8 mouse cellular contexts compared by ENCODE assay signal in genomic region chr15:102072963-102073558, GRCm38 (mm10). TPM values are rescaled to one million over a fixed set of nuclear protein-coding genes. Genes with fewer than 3 reads are reported as not detected.
DNase-seq lines count a peak whose midpoint lies in the region; ATAC-seq and TF ChIP-seq lines count a peak whose summit lies in the region.

No protein-coding gene starts in this region.

- POLR2A ChIA-PET in Patski (lab: Charles Lee): no interaction called here

- in situ Hi-C loops in Patski (cut with MboI; ENCODE audit: low pct_unique_long_range_greater_than_20kb): loop anchor here (5.0 kb wide), 2 partner anchors 301 to 741 kb away; no protein-coding TSS in a partner anchor

- peak; percentile 1; the same call in 1 of the 2 replicates for ATAC-seq in heart, embryonic 16.5 days (replicated peaks; ENCODE audit: extremely low read depth, insufficient read depth, low FRiP score)
- peak; percentile 13 for ATAC-seq in Patski

- no peak for TF ChIP-seq CTCF in Patski (IDR thresholded peaks at IDR 0.05)

- CTCF ChIA-PET in Patski (lab: Charles Lee): interaction anchor here (0.9 kb wide), 1 partner anchor 48 kb away, joined by 3 read pairs; no protein-coding TSS in a partner anchor

- peaks cover 13% of the 10 kb centered on the region for H3K4me1 ChIP-seq in heart, embryonic 16.5 days (ENCODE audit: control insufficient read depth, insufficient read depth, low read length)
- peaks cover 24% of the 10 kb centered on the region for H3K4me1 ChIP-seq in hindbrain, embryonic 10.5 days (replicated peaks)
- H3K4me1 ChIP-seq in midbrain, embryonic 10.5 days: peaks cover 34% of the 10 kb centered on the region

- DNase-seq in heart, adult 9 months (ENCODE audit: low spot score in 2 of 2): no peak
- DNase-seq in Patski (ENCODE audit: low read depth, low spot score): no peak
- DNase-seq in hindbrain, embryonic 10.5 days (ENCODE audit: low spot score): no peak
- no peak for DNase-seq in midbrain, embryonic 10.5 days (ENCODE audit: low spot score)
- no peak for DNase-seq in yolk sac, embryonic 10.5 days (ENCODE audit: low spot score)
- DNase-seq in gastrocnemius, adult 18-20 months (ENCODE audit: low spot score): no peak
- no peak for DNase-seq in kidney, adult 11 months

- no peaks in the 10 kb centered on the region for H3K36me3 ChIP-seq in heart, embryonic 16.5 days (ENCODE audit: control insufficient read depth, insufficient read depth)
- peaks cover 6% of the 10 kb centered on the region; the same call in 1 of the 2 replicates for H3K36me3 ChIP-seq in hindbrain, embryonic 10.5 days
- H3K36me3 ChIP-seq in midbrain, embryonic 10.5 days: peaks cover 10% of the 10 kb centered on the region

- peak overlapping the region; percentile 63 for H3K9ac ChIP-seq in heart, embryonic 16.5 days (ENCODE audit: low read length)

- H3K4me3 ChIP-seq in heart, embryonic 16.5 days (ENCODE audit: low read length): peak overlapping the region; percentile 99
- H3K4me3 ChIP-seq in hindbrain, embryonic 10.5 days: peak overlapping the region; percentile 92
- peak overlapping the region; percentile 98 for H3K4me3 ChIP-seq in midbrain, embryonic 10.5 days

- peak overlapping the region; percentile 67 for H3K4me2 ChIP-seq in heart, embryonic 16.5 days (ENCODE audit: low read depth, low read length)

- peak overlapping the region; percentile 31; the same call in 1 of the 2 replicates for H3K27ac ChIP-seq in heart, embryonic 16.5 days (ENCODE audit: low read length)
- peak overlapping the region; percentile 97 for H3K27ac ChIP-seq in hindbrain, embryonic 10.5 days
- peak overlapping the region; percentile 99 for H3K27ac ChIP-seq in midbrain, embryonic 10.5 days (replicated peaks)

- H3K9me3 ChIP-seq in heart, embryonic 16.5 days (replicated peaks; ENCODE audit: control insufficient read depth, low read length): no peaks in the 10 kb centered on the region
- H3K9me3 ChIP-seq in hindbrain, embryonic 10.5 days: no peaks in the 10 kb centered on the region
- H3K9me3 ChIP-seq in midbrain, embryonic 10.5 days (replicated peaks): no peaks in the 10 kb centered on the region

- 13% methylated on average over 6 of the region's 6 CpGs for WGBS in heart, embryonic 16.5 days
- WGBS in hindbrain, embryonic 10.5 days: 15% methylated on average over 6 of the region's 6 CpGs
- 17% methylated on average over 6 of the region's 6 CpGs for WGBS in midbrain, embryonic 10.5 days

- no peaks in the 10 kb centered on the region for H3K27me3 ChIP-seq in heart, embryonic 16.5 days (ENCODE audit: control insufficient read depth, insufficient read depth, low read length)
- peaks cover 2% of the 10 kb centered on the region for H3K27me3 ChIP-seq in Patski
- H3K27me3 ChIP-seq in hindbrain, embryonic 10.5 days (ENCODE audit: insufficient read depth, poor library complexity, severe bottlenecking): no peaks in the 10 kb centered on the region
- H3K27me3 ChIP-seq in midbrain, embryonic 10.5 days (ENCODE audit: low read depth, poor library complexity, severe bottlenecking): no peaks in the 10 kb centered on the region; the same call in none of the 2 replicates

RNA-seq across cellular contexts. Expression of gene Eif4b, which starts 0.5 kb away (rescaled TPM):
- polyA plus RNA-seq in heart, embryonic 16.5 days (2015; fragmentation: Nextera tagmentation; extraction: Ambion mirVana): 71.5 and 75.0 TPM in 2 replicates
- polyA plus RNA-seq in Patski (2021): 237 TPM
- polyA plus RNA-seq in hindbrain, embryonic 10.5 days (2016; fragmentation: Nextera tagmentation; extraction: Ambion mirVana): 80.4 and 122 TPM in 2 replicates
- polyA plus RNA-seq in midbrain, embryonic 10.5 days (2016; fragmentation: Nextera tagmentation; extraction: Ambion mirVana): 113 and 125 TPM in 2 replicates
- 100 to 1,000 TPM; 224 to 227 TPM for total RNA-seq in gastrocnemius, adult 18-20 months (2021)

RNA-seq across cellular contexts. Expression of gene Tns2, which starts 27.2 kb away (rescaled TPM):
- polyA plus RNA-seq in heart, embryonic 16.5 days (2015; fragmentation: Nextera tagmentation; extraction: Ambion mirVana): 33.2 and 35.1 TPM in 2 replicates
- 53.6 TPM for polyA plus RNA-seq in Patski (2021)
- 11.8 and 13.8 TPM in 2 replicates for polyA plus RNA-seq in hindbrain, embryonic 10.5 days (2016; fragmentation: Nextera tagmentation; extraction: Ambion mirVana)
- 8.9 and 9.4 TPM in 2 replicates for polyA plus RNA-seq in midbrain, embryonic 10.5 days (2016; fragmentation: Nextera tagmentation; extraction: Ambion mirVana)
- total RNA-seq in gastrocnemius, adult 18-20 months (2021): 10 to 100 TPM; 31.3 to 31.6 TPM

RNA-seq across cellular contexts. Expression of gene Krt18, which starts 45.1 kb away (rescaled TPM):
- polyA plus RNA-seq in heart, embryonic 16.5 days (2015; fragmentation: Nextera tagmentation; extraction: Ambion mirVana): 127 and 215 TPM in 2 replicates
- 24.8 TPM for polyA plus RNA-seq in Patski (2021)
- polyA plus RNA-seq in hindbrain, embryonic 10.5 days (2016; fragmentation: Nextera tagmentation; extraction: Ambion mirVana): 38.6 and 53.5 TPM in 2 replicates
- 11.4 and 21.0 TPM in 2 replicates for polyA plus RNA-seq in midbrain, embryonic 10.5 days (2016; fragmentation: Nextera tagmentation; extraction: Ambion mirVana)
- total RNA-seq in gastrocnemius, adult 18-20 months (2021): 1 to 10 TPM in 1 of 2 experiments, under 1 TPM in 1; 0.48 to 1.1 TPM

Comparison
In these comparisons a context has a peak if more than half of its experiments do, and no peak if none do; other contexts are left out.
1. H3K27ac ChIP-seq: peak in every context shown above with its lines; median percentile 99 in midbrain, embryonic 10.5 days; 97 in hindbrain, embryonic 10.5 days; 31 in heart, embryonic 16.5 days.